19 mouse cellular contexts compared by ENCODE assay signal in the genomic region with DNA sequence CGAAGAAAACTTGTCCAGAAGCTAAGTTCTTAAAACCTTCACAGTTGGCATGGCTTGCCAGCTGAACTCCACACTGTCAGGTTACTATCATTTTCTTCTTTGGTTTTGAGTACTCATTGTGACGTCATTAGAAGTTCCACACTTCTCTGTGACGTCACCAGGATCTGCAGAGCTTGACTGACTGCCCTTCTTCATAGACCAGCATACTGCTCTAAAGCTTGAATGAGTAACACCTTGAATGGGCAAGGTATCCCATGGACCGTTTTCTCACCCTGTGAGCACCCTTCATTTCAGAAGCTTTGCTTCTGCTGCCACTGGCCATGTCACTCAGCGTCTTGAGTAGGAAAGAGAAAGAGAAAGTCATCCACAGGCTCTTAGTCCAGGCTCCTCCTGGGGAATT. TPM values are rescaled to one million over a fixed set of nuclear protein-coding genes. Genes with fewer than 3 reads are reported as not detected.
DNase-seq lines count a peak whose midpoint lies in the region; TF ChIP-seq lines count a peak whose summit lies in the region.
"Had no signal": no experiment of that assay in that cellular context is flagged by ENCODE, and none has a peak within 500 bp of the region (broad histone marks: within the 10 kb centered on the region; RNA-seq: fewer than 3 reads in every experiment).

Gene Plcz1 (minus strand): TSS at position 101 of the 400 bp plus-strand sequence.

- H3K4me1 ChIP-seq in testis, adult 2 months (ENCODE audit: control insufficient read depth, insufficient read depth, low read length): no peaks in the 10 kb centered on the region

- no peak for DNase-seq in testis, postnatal 10 days (ENCODE audit: low spot score)
- DNase-seq: adrenal gland, adult 2 months; adrenal gland, adult 8-10 months; adrenal gland, postnatal 10 days; adrenal gland, postnatal 14 days; adrenal gland, postnatal 25 days; adrenal gland, postnatal 36 days; B cell, adult 2 months; cerebellum, adult 11 months; cerebellum, adult 11-12 months; cerebellum, adult 18-20 months; cerebellum, adult 2 months had no signal

- H3K27me3 ChIP-seq in testis, adult 2 months (ENCODE audit: control insufficient read depth, insufficient read depth, low read length): no peaks in the 10 kb centered on the region
- H3K27me3 ChIP-seq: CH12.LX, Patski had no signal

- H3K4me3 ChIP-seq in testis, adult 2 months (ENCODE audit: control insufficient read depth, low read depth, low read length): peak within 1 kb of the TSS; percentile 80

- TF ChIP-seq CTCF in testis, adult 2 months (IDR thresholded peaks at IDR 0.05; ENCODE audit: control insufficient read depth, insufficient read depth, insufficient replicate concordance, low read depth, low read length): no peak

- no peaks in the 10 kb centered on the region for H3K36me3 ChIP-seq in testis, adult 2 months (ENCODE audit: control insufficient read depth, insufficient read depth, low read length)
- H3K36me3 ChIP-seq: G1E had no signal

- H3K27ac ChIP-seq in testis, adult 2 months (ENCODE audit: control insufficient read depth, insufficient read depth, low read depth, low read length): no peak within 1 kb of the TSS; the same call in 1 of the 2 replicates

- TF ChIP-seq POLR2A in testis, adult 2 months (IDR thresholded peaks at IDR 0.05; ENCODE audit: control insufficient read depth, low read depth, low read length): 0 out of 2 replicates have a peak, but pooled peaks have one; percentile 35

RNA-seq across cellular contexts. Expression of gene Plcz1, which starts in this region (rescaled TPM):
- polyA plus RNA-seq in testis, adult 2 months (2012; rRNA removed): 78.6 and 99.6 TPM in 2 replicates
- polyA plus RNA-seq: activated CD4-positive, CD25-positive, alpha-beta regulatory T cell, adult 4 months; adrenal gland, adult 2 months; C2C12; CD4-positive, CD25-positive, alpha-beta regulatory T cell, adult 4 months; G1E; Patski had no signal
